Mouse (Mus musculus) ES-E14 (cell line): Measurements from ENCODE around the gene Fam19a3.

Source experiments
- CHD2 ChIP-seq: IDR thresholded peaks from 2 replicates; pipeline ENCODE4 v1.6.1; 2014; ENCODE audit warnings: mild to moderate bottlenecking, low read depth, low read length, inconsistent platforms
- HCFC1 ChIP-seq: IDR thresholded peaks from 2 replicates; pipeline ENCODE4 v1.6.1; 2012; ENCODE audit warnings: low read length, inconsistent platforms, borderline replicate concordance; ENCODE audit not compliant: insufficient read depth
- MAFK ChIP-seq: IDR thresholded peaks from 2 replicates; pipeline ENCODE4 v1.6.1; 2014; ENCODE audit warnings: mild to moderate bottlenecking, low read depth, low read length, inconsistent platforms; ENCODE audit not compliant: insufficient read depth
- ZC3H11A ChIP-seq: IDR thresholded peaks from 2 replicates; pipeline ENCODE4 v1.6.1; 2012; ENCODE audit warnings: low read depth, mild to moderate bottlenecking, inconsistent platforms, low read length, borderline replicate concordance

- no peak for TF ChIP-seq ZC3H11A
- no peak for TF ChIP-seq CHD2
- no peak for TF ChIP-seq MAFK
- no peak for TF ChIP-seq HCFC1
Measured at GRCm38 (mm10) chr3:104771460-104771859, 10.2 kb downstream of the Fam19a3 start.
